Mouse (Mus musculus) hindbrain, embryonic 10.5 days (tissue): ENCODE measurements around the gene Serpinb8. TPM values are rescaled to one million over a fixed set of nuclear protein-coding genes. Genes with fewer than 3 reads are reported as not detected.
A peak's percentile ranks its signal among the peaks of the same experiment; 100 is the strongest.

Experiments
- DNase-seq: peaks from one replicate; pipeline ENCODE4 v3.0.0-alpha.2; 2017; ENCODE audit warnings: low spot score
- H3K27ac ChIP-seq: fragments of 300-500 bp; sonication (generic); 2 replicates; pipeline ENCODE4 v1.5.1; 2016; ENCODE audit warnings: mild to moderate bottlenecking, moderate library complexity
- H3K27me3 ChIP-seq: fragments of 300-500 bp; sonication (generic); 2 replicates; pipeline ENCODE4 v1.6.1; 2016; ENCODE audit warnings: mild to moderate bottlenecking; ENCODE audit not compliant: poor library complexity, insufficient read depth, severe bottlenecking
- H3K36me3 ChIP-seq: fragments of 300-500 bp; sonication (generic); 2 replicates; pipeline ENCODE4 v1.6.1; 2016; ENCODE audit warnings: mild to moderate bottlenecking, moderate library complexity
- H3K4me1 ChIP-seq: fragments of 300-500 bp; sonication (generic); replicated peaks from 2 replicates; pipeline ENCODE4 v1.6.1; 2016; ENCODE audit warnings: mild to moderate bottlenecking
- H3K4me3 ChIP-seq: fragments of 300-500 bp; sonication (generic); 2 replicates; pipeline ENCODE4 v1.5.1; 2016; ENCODE audit warnings: mild to moderate bottlenecking, moderate library complexity
- H3K9me3 ChIP-seq: fragments of 300-500 bp; sonication (generic); 2 replicates; pipeline ENCODE4 v1.6.1; 2016; ENCODE audit warnings: mild to moderate bottlenecking, moderate library complexity
- WGBS: fragments of 180-500 bp; shearing (Covaris S2); methylation state at CpG from one replicate; pipeline ENCODE4 v1.1.7; 2016; 5-methylcytosine and 5-hydroxymethylcytosine counted together
- polyA plus RNA-seq: library from polyadenylated mRNA; unstranded; fragments of >200 nt; fragmentation: Nextera tagmentation; extraction: Ambion mirVana; gene quantifications from 2 replicates; pipeline ENCODE4 v1.2.1, GENCODE M21; 2016

Serpinb8 gene
- polyA plus RNA-seq: 2.0 and 2.8 TPM in 2 replicates

GRCm38 (mm10) chr1:107589691-107590470 lies at the start of gene Serpinb8:
Gene Serpinb8 (plus strand): TSS chr1:107590006.
- Histone ChIP-seq H3K4me3 (no peak within 1 kb of the TSS), H3K9me3 (no peaks in the 10 kb centered on the region), H3K36me3 (no peaks in the 10 kb centered on the region), H3K4me1 (peaks cover 4% of the 10 kb centered on the region; the same call in 1 of the 2 replicates), H3K27ac (no peak within 1 kb of the TSS), H3K27me3 (no peaks in the 10 kb centered on the region)
- WGBS: 62% methylated on average over 10 of the region's 10 CpGs
- DNase-seq: no peak

DNA sequence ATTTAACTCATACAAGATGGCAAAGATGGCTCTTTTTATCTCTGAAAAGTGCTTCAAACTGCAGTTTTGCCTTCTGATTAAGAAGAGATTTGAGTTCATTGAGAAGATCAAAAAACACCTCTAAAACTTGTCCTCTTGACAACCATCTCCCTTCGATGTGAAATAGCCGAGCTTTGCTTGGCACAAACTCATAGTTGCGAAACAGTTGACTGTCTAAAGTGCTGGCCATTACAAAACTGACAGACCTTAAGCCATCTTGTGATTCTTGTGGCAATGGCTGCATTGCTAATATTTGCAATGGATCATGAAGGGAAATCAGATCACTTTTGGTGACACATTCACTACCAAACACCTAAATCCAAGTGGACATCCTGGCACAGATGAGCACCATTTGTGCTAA lies 30.3 kb upstream of the Serpinb8 start:
- WGBS: 92% methylated on average over 3 of the region's 3 CpGs
- H3K4me3 ChIP-seq: no peak overlapping the region
- no peak for DNase-seq
- H3K9me3 ChIP-seq: no peaks in the 10 kb centered on the region
- no peaks in the 10 kb centered on the region for H3K4me1 ChIP-seq
- no peaks in the 10 kb centered on the region for H3K36me3 ChIP-seq
- H3K27me3 ChIP-seq: no peaks in the 10 kb centered on the region
- H3K27ac ChIP-seq: no peak overlapping the region

DNA sequence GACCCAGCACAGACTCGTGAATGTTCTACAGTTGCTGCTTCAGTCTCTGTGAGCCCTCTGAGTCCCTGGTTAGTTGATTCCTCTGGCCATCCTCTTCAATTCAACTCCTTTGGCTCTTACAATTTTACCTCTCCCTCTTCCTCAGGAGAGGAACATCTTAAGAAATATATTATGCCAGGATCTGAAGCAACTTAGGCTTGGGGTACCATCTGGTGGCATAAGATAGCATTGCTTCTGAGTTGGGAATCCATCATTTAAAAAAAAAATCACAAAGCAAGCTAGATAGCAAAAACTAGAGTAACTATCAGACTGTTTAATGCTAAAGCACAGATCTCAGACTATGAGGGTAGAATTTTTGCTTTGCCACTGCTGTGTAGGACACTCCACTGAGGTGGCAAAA lies 27.7 kb upstream of the Serpinb8 start:
- Histone ChIP-seq H3K36me3 (no peaks in the 10 kb centered on the region), H3K4me1 (no peaks in the 10 kb centered on the region), H3K27me3 (no peaks in the 10 kb centered on the region), H3K27ac (no peak overlapping the region), H3K9me3 (no peaks in the 10 kb centered on the region), H3K4me3 (no peak overlapping the region)
- 89% methylated on average over 1 of the region's 1 CpGs for WGBS
- no peak for DNase-seq

- H3K4me3 ChIP-seq: no peak overlapping the region
- DNase-seq: no peak
- 0 out of 2 replicates have a peak overlapping the region, but pooled peaks have one; percentile 16 for H3K27ac ChIP-seq
- no peaks in the 10 kb centered on the region for H3K4me1 ChIP-seq
- H3K36me3 ChIP-seq: no peaks in the 10 kb centered on the region
- no peaks in the 10 kb centered on the region for H3K27me3 ChIP-seq
- H3K9me3 ChIP-seq: no peaks in the 10 kb centered on the region
Measured at GRCm38 (mm10) chr1:107565644-107566043, 24.2 kb upstream of the Serpinb8 start.

DNA sequence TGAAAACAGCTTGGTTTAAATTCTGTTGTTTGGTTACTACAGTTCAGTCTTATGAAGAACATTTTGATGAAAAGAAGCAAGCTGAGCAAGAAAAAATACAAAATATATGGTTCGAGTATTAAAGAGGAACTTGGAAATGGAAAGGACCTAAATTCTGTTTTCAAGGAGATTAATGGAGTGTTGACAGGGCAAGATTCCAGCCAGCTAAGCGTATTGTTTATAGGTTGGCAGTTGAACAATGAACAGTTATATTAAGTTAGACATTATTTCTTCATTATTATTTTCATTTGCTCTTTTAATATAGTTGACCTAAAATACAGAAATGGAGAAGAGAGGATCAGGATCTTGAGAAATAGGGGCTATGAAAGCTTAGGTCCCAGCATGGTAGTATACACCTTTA lies 13.7 kb upstream of the Serpinb8 start:
- DNase-seq: no peak
- Histone ChIP-seq H3K4me1 (no peaks in the 10 kb centered on the region), H3K36me3 (no peaks in the 10 kb centered on the region), H3K27me3 (no peaks in the 10 kb centered on the region), H3K9me3 (no peaks in the 10 kb centered on the region), H3K27ac (no peak overlapping the region), H3K4me3 (no peak overlapping the region)
- 88% methylated on average over 2 of the region's 2 CpGs for WGBS

GRCm38 (mm10) chr1:107577514-107577913 lies 12.3 kb upstream of the Serpinb8 start:
- DNase-seq: no peak
- Histone ChIP-seq H3K27ac (no peak overlapping the region), H3K4me3 (no peak overlapping the region), H3K4me1 (no peaks in the 10 kb centered on the region), H3K36me3 (no peaks in the 10 kb centered on the region), H3K27me3 (no peaks in the 10 kb centered on the region), H3K9me3 (no peaks in the 10 kb centered on the region)
- WGBS: 91% methylated on average over 1 of the region's 1 CpGs

DNA sequence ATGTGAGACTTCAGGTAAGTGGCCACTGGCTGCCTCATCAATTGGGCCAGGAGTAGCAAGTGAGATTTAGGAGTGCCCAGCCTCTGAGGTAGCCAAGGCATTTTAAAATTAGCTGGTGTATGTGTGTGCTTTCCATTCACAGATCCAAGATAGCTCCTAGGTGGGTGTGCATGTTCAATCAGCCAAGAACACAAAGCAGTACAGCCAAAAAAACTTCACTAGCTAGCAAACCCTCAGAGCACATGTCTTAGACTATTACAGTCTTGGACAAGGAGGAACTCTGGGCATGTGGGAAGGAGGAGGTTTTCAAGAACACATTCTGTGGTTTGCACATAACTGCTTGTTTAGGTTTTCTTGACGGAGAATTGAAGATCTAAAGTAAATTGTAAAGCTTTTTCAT lies 8.6 kb upstream of the Serpinb8 start:
- Histone ChIP-seq H3K9me3 (no peaks in the 10 kb centered on the region), H3K4me3 (no peak overlapping the region), H3K36me3 (no peaks in the 10 kb centered on the region), H3K27me3 (no peaks in the 10 kb centered on the region), H3K4me1 (no peaks in the 10 kb centered on the region), H3K27ac (no peak overlapping the region)
- DNase-seq: no peak
- WGBS: 87% methylated on average over 1 of the region's 1 CpGs

DNA sequence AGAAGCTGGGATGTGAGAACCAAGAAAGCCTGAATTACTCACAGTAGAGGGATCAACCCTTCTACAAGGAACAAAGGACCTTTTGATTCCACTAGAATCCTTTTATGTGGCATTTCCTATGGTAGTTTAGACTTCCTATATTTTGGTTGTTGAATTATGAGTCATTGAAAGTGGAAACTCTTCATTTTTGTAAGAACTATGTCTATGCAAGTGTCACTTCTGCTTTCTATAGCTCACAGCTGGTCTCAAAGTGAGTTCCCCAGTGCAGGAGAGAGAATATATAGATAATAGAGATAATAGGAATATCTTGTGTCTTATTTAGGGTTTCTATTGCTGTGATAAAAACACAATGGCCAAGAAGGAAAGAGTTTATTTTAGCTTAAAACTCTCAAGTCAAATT lies 6.9 kb upstream of the Serpinb8 start:
- no peaks in the 10 kb centered on the region for H3K27me3 ChIP-seq
- H3K4me3 ChIP-seq: no peak overlapping the region
- H3K27ac ChIP-seq: no peak overlapping the region
- no peak for DNase-seq
- H3K9me3 ChIP-seq: no peaks in the 10 kb centered on the region
- H3K36me3 ChIP-seq: no peaks in the 10 kb centered on the region
- H3K4me1 ChIP-seq: no peaks in the 10 kb centered on the region

DNA sequence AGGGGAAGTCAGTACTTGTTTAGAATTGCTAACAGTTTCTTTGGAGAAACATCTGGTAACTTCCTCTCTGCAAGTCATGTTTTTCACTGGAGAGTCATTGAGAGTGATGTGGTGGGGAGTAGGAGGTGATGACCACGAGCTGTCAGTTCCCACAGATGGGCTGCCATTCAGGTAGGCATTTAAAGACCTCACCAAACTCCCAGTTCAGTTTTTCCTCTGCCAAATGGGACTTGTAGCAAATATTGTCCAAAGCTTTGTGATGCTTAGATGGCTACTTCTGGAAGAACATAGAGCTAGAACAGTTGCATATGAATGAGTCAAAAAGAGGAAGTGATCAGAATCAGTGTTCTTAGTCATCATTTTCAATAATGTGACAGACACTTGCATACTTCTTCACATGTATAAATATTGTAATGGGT lies 5.8 kb upstream of the Serpinb8 start:
- DNase-seq: no peak
- H3K27ac ChIP-seq: no peak overlapping the region
- no peaks in the 10 kb centered on the region for H3K36me3 ChIP-seq
- no peaks in the 10 kb centered on the region for H3K9me3 ChIP-seq
- no peaks in the 10 kb centered on the region for H3K27me3 ChIP-seq
- H3K4me3 ChIP-seq: no peak overlapping the region
- no peaks in the 10 kb centered on the region for H3K4me1 ChIP-seq
- WGBS: 44% methylated on average over 1 of the region's 1 CpGs

GRCm38 (mm10) chr1:107584932-107585331 lies 4.9 kb upstream of the Serpinb8 start:
- no peaks in the 10 kb centered on the region for H3K27me3 ChIP-seq
- DNase-seq: no peak
- no peak overlapping the region for H3K27ac ChIP-seq
- H3K4me1 ChIP-seq: peaks cover 4% of the 10 kb centered on the region; the same call in 1 of the 2 replicates
- no peaks in the 10 kb centered on the region for H3K36me3 ChIP-seq
- WGBS: 79% methylated on average over 3 of the region's 3 CpGs
- no peak overlapping the region for H3K4me3 ChIP-seq
- no peaks in the 10 kb centered on the region for H3K9me3 ChIP-seq

DNA sequence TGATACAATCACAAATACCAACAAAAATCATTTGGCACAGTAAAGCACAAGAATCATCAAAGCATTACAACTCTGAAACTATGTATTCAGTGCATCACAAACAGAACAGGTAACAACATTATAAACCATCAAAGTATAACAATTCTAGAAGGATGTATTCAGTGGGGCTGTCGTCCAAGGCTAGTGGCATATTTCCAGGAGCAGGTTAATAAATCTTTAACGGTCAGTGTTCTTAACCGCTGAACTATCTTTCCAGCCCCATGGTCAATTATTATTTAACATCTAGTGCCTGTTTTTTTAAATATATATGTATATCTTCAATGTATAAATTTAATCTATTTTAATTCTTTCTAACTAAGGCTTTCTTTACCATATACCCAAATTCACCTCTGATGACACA lies 3.6 kb upstream of the Serpinb8 start:
- no peaks in the 10 kb centered on the region for H3K9me3 ChIP-seq
- no peaks in the 10 kb centered on the region for H3K36me3 ChIP-seq
- WGBS: 93% methylated on average over 3 of the region's 3 CpGs
- no peak overlapping the region for H3K4me3 ChIP-seq
- H3K4me1 ChIP-seq: peaks cover 4% of the 10 kb centered on the region; the same call in 1 of the 2 replicates
- DNase-seq: no peak
- no peak overlapping the region for H3K27ac ChIP-seq
- H3K27me3 ChIP-seq: no peaks in the 10 kb centered on the region

GRCm38 (mm10) chr1:107588206-107588605 lies 1.6 kb upstream of the Serpinb8 start:
- H3K27ac ChIP-seq: no peak overlapping the region
- H3K36me3 ChIP-seq: no peaks in the 10 kb centered on the region
- no peaks in the 10 kb centered on the region for H3K27me3 ChIP-seq
- DNase-seq: no peak
- no peak overlapping the region for H3K4me3 ChIP-seq
- peaks cover 4% of the 10 kb centered on the region; the same call in 1 of the 2 replicates for H3K4me1 ChIP-seq
- H3K9me3 ChIP-seq: no peaks in the 10 kb centered on the region

- WGBS: 46% methylated on average over 1 of the region's 1 CpGs
Measured at GRCm38 (mm10) chr1:107588642-107589041, 1.2 kb upstream of the Serpinb8 start.

More at GRCm38 (mm10) chr1:107588642-107589041, 1.2 kb upstream of the Serpinb8 start:
- no peak for DNase-seq
- H3K4me3 ChIP-seq: no peak overlapping the region
- H3K4me1 ChIP-seq: peaks cover 4% of the 10 kb centered on the region; the same call in 1 of the 2 replicates
- H3K9me3 ChIP-seq: no peaks in the 10 kb centered on the region
- H3K27me3 ChIP-seq: no peaks in the 10 kb centered on the region
- H3K27ac ChIP-seq: no peak overlapping the region
- no peaks in the 10 kb centered on the region for H3K36me3 ChIP-seq
